Mouse (Mus musculus) megakaryocyte, embryonic 14.5 days (primary cell): Measurements from ENCODE around the gene Gm1043.

Source experiments
- FLI1 ChIP-seq: IDR thresholded peaks from 2 replicates; pipeline ENCODE4 v1.6.1; 2012; ENCODE audit warnings: low read length, inconsistent platforms, mixed read lengths
- GATA1 ChIP-seq: IDR thresholded peaks from 3 replicates; pipeline ENCODE4 v1.6.1; 2012; ENCODE audit warnings: mixed read lengths, low read length, inconsistent platforms, borderline replicate concordance

DNA sequence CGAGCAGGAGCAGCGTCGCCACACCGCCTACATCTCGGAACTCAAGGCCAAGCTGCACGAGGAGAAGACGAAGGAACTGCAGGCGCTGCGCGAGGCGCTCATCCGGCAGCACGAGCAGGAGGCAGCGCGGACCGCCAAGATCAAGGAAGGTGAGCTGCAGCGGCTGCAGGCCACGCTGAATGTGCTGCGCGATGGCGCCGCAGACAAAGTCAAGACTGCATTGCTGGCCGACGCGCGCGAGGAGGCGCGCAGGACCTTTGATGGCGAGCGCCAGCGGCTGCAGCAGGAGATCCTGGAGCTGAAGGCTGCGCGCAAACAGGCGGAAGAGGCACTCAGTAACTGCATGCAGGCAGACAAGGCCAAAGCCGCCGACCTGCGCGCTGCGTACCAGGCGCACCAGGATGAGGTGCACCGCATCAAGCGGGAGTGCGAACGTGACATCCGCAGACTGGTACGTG, 6.0 kb downstream of the Gm1043 start:
- TF ChIP-seq GATA1 (no peak), FLI1 (no peak)
